Mouse (Mus musculus): Measurements from ENCODE around the gene Tnfsf9.

The Tnfsf9 gene

GRCm38 (mm10) chr17:57095855-57096622 is 9.1 kb upstream of the Tnfsf9 start:
- in situ Hi-C loops (cut with MboI, MseI), result no loop called here

GRCm38 (mm10) chr17:57096623-57096920 is 8.6 kb upstream of the Tnfsf9 start:
- in situ Hi-C loops (cut with MboI, MseI), result no loop called here

- in situ Hi-C loops (cut with MboI, MseI), result no loop called here
Measured at GRCm38 (mm10) chr17:57098321-57098720, 6.8 kb upstream of the Tnfsf9 start.

GRCm38 (mm10) chr17:57099629-57100325 is 5.3 kb upstream of the Tnfsf9 start:
- in situ Hi-C loops (cut with MboI, MseI), result loop anchor here (5.0 kb wide), 1 partner anchor 68 kb away; no protein-coding TSS in a partner anchor

GRCm38 (mm10) chr17:57102276-57102675 is 2.8 kb upstream of the Tnfsf9 start:
- in situ Hi-C loops (cut with MboI, MseI), result loop anchor here (5.0 kb wide), 1 partner anchor 65 kb away; no protein-coding TSS in a partner anchor

- in situ Hi-C loops (cut with MboI, MseI), result loop anchor here (5.0 kb wide), 1 partner anchor 63 kb away; no protein-coding TSS in a partner anchor
Measured at GRCm38 (mm10) chr17:57104496-57104895, 629 bp upstream of the Tnfsf9 start.

GRCm38 (mm10) chr17:57106035-57106368 is 877 bp downstream of the Tnfsf9 start:
- in situ Hi-C loops (cut with MboI, MseI), result no loop called here

- in situ Hi-C loops (cut with MboI, MseI), result no loop called here
Measured at GRCm38 (mm10) chr17:57107064-57107463, 1.9 kb downstream of the Tnfsf9 start.

- in situ Hi-C loops (cut with MboI, MseI), result no loop called here
Measured at GRCm38 (mm10) chr17:57108040-57108665, 3.0 kb downstream of the Tnfsf9 start.

GRCm38 (mm10) chr17:57108666-57109171 is 3.6 kb downstream of the Tnfsf9 start:
- in situ Hi-C loops (cut with MboI, MseI), result no loop called here

GRCm38 (mm10) chr17:57110005-57110404 is 4.9 kb downstream of the Tnfsf9 start:
- in situ Hi-C loops (cut with MboI, MseI), result no loop called here

- in situ Hi-C loops (cut with MboI, MseI), result no loop called here
Measured at GRCm38 (mm10) chr17:57112768-57113474, 7.8 kb downstream of the Tnfsf9 start.

- in situ Hi-C loops (cut with MboI, MseI), result no loop called here
Measured at GRCm38 (mm10) chr17:57116801-57117200, 11.7 kb downstream of the Tnfsf9 start.

- in situ Hi-C loops (cut with MboI, MseI), result no loop called here
Measured at GRCm38 (mm10) chr17:57118524-57119349, 13.6 kb downstream of the Tnfsf9 start.

GRCm38 (mm10) chr17:57121856-57122255 is 16.7 kb downstream of the Tnfsf9 start:
- in situ Hi-C loops (cut with MboI, MseI), result no loop called here

- in situ Hi-C loops (cut with MboI, MseI), result no loop called here
Measured at GRCm38 (mm10) chr17:57123192-57124118, 18.3 kb downstream of the Tnfsf9 start.

GRCm38 (mm10) chr17:57124792-57125191 is 19.7 kb downstream of the Tnfsf9 start:
- in situ Hi-C loops (cut with MboI, MseI), result no loop called here

GRCm38 (mm10) chr17:57125853-57126622 is 20.9 kb downstream of the Tnfsf9 start:
- in situ Hi-C loops (cut with MboI, MseI), result no loop called here

GRCm38 (mm10) chr17:57131793-57132192 is 26.7 kb downstream of the Tnfsf9 start:
- in situ Hi-C loops (cut with MboI, MseI), result no loop called here

Data from T-helper 1 cell (primary cell).